Mouse (Mus musculus) frontal cortex, postnatal 14 days (tissue): Measurements from ENCODE around the gene Tmem204.

Source experiments
- DNase-seq, 2 experiments: peaks; one replicate each; pipeline ENCODE4 v3.0.0; 2022; ENCODE audit warnings: low spot score in 2 of 2

The Tmem204 gene

GRCm38 (mm10) chr17:25015655-25016291 lies 67.6 kb downstream of the Tmem204 start, which contains the start of the genes Cramp1l and Ift140:
Gene Cramp1l (minus strand): TSS chr17:25015788.
Gene Ift140 (plus strand): TSS chr17:25016085.
- peak; percentile 99 for DNase-seq

- DNase-seq: peak; percentile 24 to 41
These were observed 68.4 kb downstream of the Tmem204 start for GRCm38 (mm10) chr17:25014841-25015570.

GRCm38 (mm10) chr17:25013606-25014501 lies 69.5 kb downstream of the Tmem204 start:
- DNase-seq: no peak
